Mouse (Mus musculus) MEL (cell line): ENCODE data around the gene Zfand3. TPM values are rescaled to one million over a fixed set of nuclear protein-coding genes. Genes with fewer than 3 reads are reported as not detected.

Source experiments
- DNase-seq: peaks from one replicate; pipeline ENCODE4 v3.0.0; 2011; ENCODE audit warnings: low read depth, low spot score
- H3K27ac ChIP-seq: 2 replicates; pipeline ENCODE4 v1.5.1; 2012; ENCODE audit warnings: low read depth, mild to moderate bottlenecking, control low read depth, low read length, moderate library complexity; ENCODE audit not compliant: control insufficient read depth
- H3K27me3 ChIP-seq, 2 experiments: fragments of 150-350 bp in 1 of 2; sonication (generic) in 1 of 2; 2 replicates each; pipeline ENCODE4 v1.6.1; 2012; ENCODE audit warnings: low read length in 2 of 2, mild to moderate bottlenecking in 2 of 2, improper control_type of control experiment in 1 of 2, moderate library complexity in 1 of 2; ENCODE audit not compliant: insufficient read depth in 2 of 2, control insufficient read depth in 1 of 2
- H3K36me3 ChIP-seq, 2 experiments: 2 replicates each; pipeline ENCODE4 v1.6.1; 2012 to 2014; ENCODE audit warnings: low read length in 2 of 2, improper control_type of control experiment in 1 of 2, inconsistent platforms in 1 of 2, mild to moderate bottlenecking in 1 of 2; ENCODE audit not compliant: insufficient read depth in 2 of 2, control insufficient read depth in 1 of 2
- H3K4me1 ChIP-seq, 2 experiments: fragments of 150-350 bp in 1 of 2; sonication (generic) in 1 of 2; 2 replicates each; pipeline ENCODE4 v1.6.1; 2012; ENCODE audit warnings: low read length in 2 of 2, improper control_type of control experiment in 1 of 2, mild to moderate bottlenecking in 1 of 2; ENCODE audit not compliant: insufficient read depth in 2 of 2, control insufficient read depth in 1 of 2
- H3K4me3 ChIP-seq, 2 experiments: fragments of 150-350 bp in 1 of 2; sonication (generic) in 1 of 2; 2 replicates each; pipeline ENCODE4 v1.5.1; 2012; ENCODE audit warnings: low read depth in 2 of 2, low read length in 2 of 2, mild to moderate bottlenecking in 2 of 2, moderate library complexity in 2 of 2, control low read depth in 1 of 2, improper control_type of control experiment in 1 of 2; ENCODE audit not compliant: control insufficient read depth in 1 of 2, insufficient read depth in 1 of 2
- H3K79me2 ChIP-seq: 2 replicates; pipeline ENCODE4 v1.6.1; 2012; ENCODE audit warnings: mild to moderate bottlenecking, low read length, moderate library complexity; ENCODE audit not compliant: control insufficient read depth, poor library complexity, insufficient read depth
- H3K9ac ChIP-seq: 2 replicates; pipeline ENCODE4 v1.6.1; 2012; ENCODE audit warnings: low read depth, mild to moderate bottlenecking, control low read depth, low read length, moderate library complexity; ENCODE audit not compliant: control insufficient read depth, poor library complexity, severe bottlenecking
- H3K9me3 ChIP-seq: fragments of 150-350 bp; sonication (generic); replicated peaks from 2 replicates; pipeline ENCODE4 v1.6.1; 2012; ENCODE audit warnings: mild to moderate bottlenecking, low read length, improper control_type of control experiment, moderate library complexity; ENCODE audit not compliant: insufficient read depth
- BHLHE40 ChIP-seq: IDR thresholded peaks from 2 replicates; pipeline ENCODE4 v1.6.1; 2012; ENCODE audit warnings: low read depth, mild to moderate bottlenecking, inconsistent platforms, low read length, improper control_type of control experiment, borderline replicate concordance
- CHD1 ChIP-seq: IDR thresholded peaks from 2 replicates; pipeline ENCODE4 v1.6.1; 2012; ENCODE audit warnings: low read depth, mild to moderate bottlenecking, inconsistent platforms, low read length, improper control_type of control experiment
- CHD2 ChIP-seq: IDR thresholded peaks from 2 replicates; pipeline ENCODE4 v1.6.1; 2011; ENCODE audit warnings: low read length, improper control_type of control experiment
- E2F4 ChIP-seq: IDR thresholded peaks from 2 replicates; pipeline ENCODE4 v1.6.1; 2011; ENCODE audit warnings: low read depth, low read length, improper control_type of control experiment, borderline replicate concordance
- ELF1 ChIP-seq: IDR thresholded peaks from 2 replicates; pipeline ENCODE4 v1.6.1; 2014; ENCODE audit warnings: low read depth, mild to moderate bottlenecking, inconsistent platforms, low read length, improper control_type of control experiment, moderate library complexity
- EP300 ChIP-seq, 2 experiments: IDR thresholded peaks; 2 replicates each; pipeline ENCODE4 v1.6.1; 2011; ENCODE audit warnings: improper control_type of control experiment in 2 of 2, low read length in 2 of 2, low read depth in 1 of 2, mild to moderate bottlenecking in 1 of 2
- ETS1 ChIP-seq: IDR thresholded peaks from 2 replicates; pipeline ENCODE4 v1.6.1; 2012; ENCODE audit warnings: low read depth, mild to moderate bottlenecking, inconsistent platforms, low read length, improper control_type of control experiment, moderate library complexity
- GATA1 ChIP-seq: IDR thresholded peaks from 2 replicates; pipeline ENCODE4 v1.6.1; 2011; ENCODE audit warnings: low read depth, low read length, improper control_type of control experiment
- JUND ChIP-seq: IDR thresholded peaks from 2 replicates; pipeline ENCODE4 v1.6.1; 2011; ENCODE audit warnings: low read depth, mild to moderate bottlenecking, improper control_type of control experiment, low read length
- MAFK ChIP-seq: IDR thresholded peaks from 2 replicates; pipeline ENCODE4 v1.6.1; 2011; ENCODE audit warnings: low read depth, mild to moderate bottlenecking, low read length, improper control_type of control experiment, borderline replicate concordance
- MEF2A ChIP-seq: IDR thresholded peaks from 2 replicates; pipeline ENCODE4 v1.6.1; 2014; ENCODE audit warnings: low read depth, mild to moderate bottlenecking, inconsistent platforms, low read length, improper control_type of control experiment; ENCODE audit not compliant: poor library complexity, insufficient replicate concordance, severe bottlenecking; ENCODE audit errors: extremely low read depth
- MXI1 ChIP-seq: IDR thresholded peaks from 2 replicates; pipeline ENCODE4 v1.6.1; 2011; ENCODE audit warnings: mild to moderate bottlenecking, low read depth, low read length, improper control_type of control experiment
- MYB ChIP-seq: IDR thresholded peaks from 2 replicates; pipeline ENCODE4 v1.6.1; 2011; ENCODE audit warnings: mild to moderate bottlenecking, low read depth, low read length, improper control_type of control experiment
- NRF1 ChIP-seq: IDR thresholded peaks from 2 replicates; pipeline ENCODE4 v1.6.1; 2014; ENCODE audit warnings: low read depth, mild to moderate bottlenecking, inconsistent platforms, low read length, improper control_type of control experiment, moderate library complexity; ENCODE audit not compliant: poor library complexity, insufficient read depth, severe bottlenecking
- POLR2A ChIP-seq, 2 experiments: IDR thresholded peaks; 2 replicates each; pipeline ENCODE4 v1.6.1; 2011 to 2012; ENCODE audit warnings: low read length in 2 of 2, mild to moderate bottlenecking in 2 of 2, control low read depth in 1 of 2, improper control_type of control experiment in 1 of 2, low read depth in 1 of 2, moderate library complexity in 1 of 2; ENCODE audit not compliant: control insufficient read depth in 1 of 2, insufficient read depth in 1 of 2, poor library complexity in 1 of 2
- RCOR1 ChIP-seq: IDR thresholded peaks from 2 replicates; pipeline ENCODE4 v1.6.1; 2012; ENCODE audit warnings: low read depth, mild to moderate bottlenecking, inconsistent platforms, low read length, improper control_type of control experiment
- SIN3A ChIP-seq: IDR thresholded peaks from 2 replicates; pipeline ENCODE4 v1.6.1; 2012; ENCODE audit warnings: low read length, improper control_type of control experiment, inconsistent platforms
- SMC3 ChIP-seq: IDR thresholded peaks from 2 replicates; pipeline ENCODE4 v1.6.1; 2011; ENCODE audit warnings: low read depth, low read length, improper control_type of control experiment
- TAL1 ChIP-seq: IDR thresholded peaks from 2 replicates; pipeline ENCODE4 v1.6.1; 2012; ENCODE audit warnings: mild to moderate bottlenecking, inconsistent platforms, low read length, moderate library complexity, mixed read lengths
- TBP ChIP-seq: IDR thresholded peaks from 2 replicates; pipeline ENCODE4 v1.8.0; 2011; ENCODE audit warnings: low read depth, low read length, improper control_type of control experiment
- TCF12 ChIP-seq: IDR thresholded peaks from 2 replicates; pipeline ENCODE4 v1.6.1; 2014; ENCODE audit warnings: low read depth, mild to moderate bottlenecking, inconsistent platforms, low read length, improper control_type of control experiment, moderate library complexity
- UBTF ChIP-seq: IDR thresholded peaks from 2 replicates; pipeline ENCODE4 v1.6.1; 2012; ENCODE audit warnings: low read depth, mild to moderate bottlenecking, inconsistent platforms, low read length, improper control_type of control experiment, moderate library complexity, borderline replicate concordance; ENCODE audit not compliant: insufficient read depth
- USF1 ChIP-seq: IDR thresholded peaks from 2 replicates; pipeline ENCODE4 v1.6.1; 2014; ENCODE audit warnings: low read depth, mild to moderate bottlenecking, inconsistent platforms, low read length, improper control_type of control experiment, moderate library complexity
- USF2 ChIP-seq, 2 experiments: IDR thresholded peaks; 2 replicates each; pipeline ENCODE4 v1.6.1; 2011 to 2012; ENCODE audit warnings: improper control_type of control experiment in 2 of 2, low read length in 2 of 2, borderline replicate concordance in 1 of 2, inconsistent platforms in 1 of 2, low read depth in 1 of 2, mild to moderate bottlenecking in 1 of 2; ENCODE audit not compliant: insufficient read depth in 1 of 2
- ZKSCAN1 ChIP-seq: IDR thresholded peaks from 2 replicates; pipeline ENCODE4 v1.6.1; 2012; ENCODE audit warnings: low read depth, mild to moderate bottlenecking, inconsistent platforms, low read length, improper control_type of control experiment, moderate library complexity
- ZMIZ1 ChIP-seq: IDR thresholded peaks from 2 replicates; pipeline ENCODE4 v1.6.1; 2012; ENCODE audit warnings: low read depth, mild to moderate bottlenecking, inconsistent platforms, low read length, improper control_type of control experiment, moderate library complexity
- polyA plus RNA-seq, 2 experiments: library from polyadenylated mRNA; stranded (reverse) in 1 of 2; unstranded in 1 of 2; fragments of >175 nt in 1 of 2; fragments of >200 nt in 1 of 2; gene quantifications; 2 replicates each; pipeline versions ENCODE4 v1.2.1 to v1.2.4; 2012; ENCODE audit warnings: low replicate concordance in 2 of 2, low read depth in 1 of 2; ENCODE audit not compliant: insufficient read length in 2 of 2, insufficient read depth in 1 of 2, missing spikeins in 1 of 2
- total RNA-seq: library from RNA; depleted of rRNA; stranded (reverse); fragments of 300-350 nt; gene quantifications from 2 replicates; pipeline ENCODE4 v1.2.3, GENCODE M21; 2012

Zfand3 gene
- total and polyA plus RNA-seq, 3 experiments: 28.3 to 48.8 TPM; not detected in 1

- peaks cover 0 to 16% of the 10 kb centered on the region in 2 experiments; a peak in 2 of 4 replicates for H3K36me3 ChIP-seq
- no peak for DNase-seq
- H3K9ac ChIP-seq: no peak overlapping the region
- no peak overlapping the region for H3K27ac ChIP-seq
- TF ChIP-seq RCOR1 (no peak), NRF1 (no peak), ETS1 (no peak), USF1 (no peak), MAFK (no peak), GATA1 (no peak), ZKSCAN1 (no peak), JUND (no peak), EP300 (IDR thresholded peaks at IDR 0.05; ENCODE audit: low read depth in 1 of 2, low read length in 2 of 2) (no peak), MXI1 (no peak), SIN3A (no peak), CHD2 (no peak), USF2 (IDR thresholded peaks at IDR 0.05; ENCODE audit: borderline replicate concordance in 1 of 2, insufficient read depth in 1 of 2, low read depth in 1 of 2, low read length in 2 of 2) (no peak), ZMIZ1 (no peak), TBP (no peak)
- no peaks in the 10 kb centered on the region for H3K9me3 ChIP-seq
- peaks cover 7 to 8% of the 10 kb centered on the region in 2 experiments for H3K4me1 ChIP-seq
- H3K27me3 ChIP-seq: no peaks in the 10 kb centered on the region
- H3K4me3 ChIP-seq: no peak overlapping the region
- no peaks in the 10 kb centered on the region for H3K79me2 ChIP-seq
Measured at GRCm38 (mm10) chr17:30110678-30111077, 106.1 kb downstream of the Zfand3 start.

GRCm38 (mm10) chr17:30111556-30111955 is 107.0 kb downstream of the Zfand3 start:
- H3K36me3 ChIP-seq: peaks cover 0 to 16% of the 10 kb centered on the region in 2 experiments; a peak in 2 of 4 replicates
- peaks cover 7 to 8% of the 10 kb centered on the region in 2 experiments for H3K4me1 ChIP-seq
- no peak for TF ChIP-seq TCF12
- no peak for TF ChIP-seq NRF1
- TF ChIP-seq RCOR1: no peak
- no peak for TF ChIP-seq TAL1
- TF ChIP-seq ZMIZ1: no peak
- no peak for TF ChIP-seq TBP
- no peak for TF ChIP-seq SMC3
- TF ChIP-seq EP300 (IDR thresholded peaks at IDR 0.05; ENCODE audit: low read depth in 1 of 2, low read length in 2 of 2): no peak
- no peak for TF ChIP-seq MXI1
- no peak for TF ChIP-seq MYB
- no peak for TF ChIP-seq E2F4
- no peak for TF ChIP-seq POLR2A (IDR thresholded peaks at IDR 0.05; ENCODE audit: control insufficient read depth in 1 of 2, insufficient read depth in 1 of 2, low read depth in 1 of 2, low read length in 2 of 2, poor library complexity in 1 of 2)
- no peak for TF ChIP-seq CHD1
- TF ChIP-seq MEF2A: no peak
- TF ChIP-seq UBTF: no peak
- no peak for TF ChIP-seq BHLHE40
- TF ChIP-seq ELF1: no peak
- no peak for TF ChIP-seq ZKSCAN1
- no peaks in the 10 kb centered on the region for H3K9me3 ChIP-seq
- no peak overlapping the region for H3K4me3 ChIP-seq
- no peaks in the 10 kb centered on the region for H3K79me2 ChIP-seq
- no peaks in the 10 kb centered on the region for H3K27me3 ChIP-seq
- no peak for DNase-seq
- no peak overlapping the region for H3K27ac ChIP-seq
- H3K9ac ChIP-seq: no peak overlapping the region
